Mouse (Mus musculus): ENCODE results near the gene Ubr1.

DNA sequence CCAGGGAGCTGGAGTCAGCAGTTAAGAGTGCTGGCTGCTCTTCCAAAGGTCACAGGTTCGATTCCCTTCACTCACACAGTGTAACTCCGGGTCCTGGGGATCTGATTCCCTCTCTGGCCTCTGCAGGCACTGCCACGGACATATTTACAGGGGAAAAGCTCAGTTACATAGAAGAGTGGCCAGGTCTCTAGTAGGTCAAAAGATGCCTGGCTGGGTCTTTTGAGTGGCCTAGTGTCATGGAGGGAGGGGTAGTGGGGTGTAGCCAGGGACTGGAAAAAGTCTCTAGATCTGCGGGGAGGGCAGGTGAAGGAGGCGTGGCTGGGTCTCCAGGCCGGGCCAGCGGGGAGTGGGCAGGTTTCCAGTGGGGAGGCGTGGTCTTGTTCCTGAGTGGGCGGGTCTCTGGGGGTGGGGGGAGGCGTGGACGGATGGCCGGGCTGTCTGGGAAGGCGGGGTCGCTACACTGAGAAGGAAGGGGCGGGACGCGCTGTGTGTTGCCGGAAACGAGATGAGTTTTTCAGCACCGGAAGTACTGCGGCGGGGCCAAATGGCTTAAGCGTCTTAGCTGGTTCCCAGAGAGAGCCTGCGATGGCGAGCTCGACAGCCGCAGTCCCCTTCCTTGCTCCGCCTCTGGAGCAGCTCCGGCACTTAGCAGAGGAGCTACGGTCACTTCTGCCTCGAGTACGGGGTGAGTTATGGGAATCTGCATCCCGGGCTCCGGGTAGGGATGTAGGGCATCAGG is 37.6 kb upstream of the Ubr1 start, which contains the start of gene Ccndbp1:
- TF ChIP-seq POLR2A (IDR thresholded peaks at IDR 0.05; ENCODE audit: extremely low read depth, insufficient read depth, low read length) (peak; percentile 55; the same call in 1 of the 2 replicates), CTCF (IDR thresholded peaks at IDR 0.05; ENCODE audit: low read depth, low read length) (no peak)
